Mouse (Mus musculus) lung, embryonic 14.5 days (tissue): Measurements from ENCODE around the gene Ankrd2. TPM values are rescaled to one million over a fixed set of nuclear protein-coding genes. Genes with fewer than 3 reads are reported as not detected.

Experiments
- ATAC-seq: fragments of 200-750 bp; cut with Nextera tagmentation; 2 replicates; pipeline ENCODE4 v1.8.0; 2017; ENCODE audit warnings: mild to moderate bottlenecking, moderate TSS enrichment, moderate library complexity; ENCODE audit not compliant: insufficient read depth
- DNase-seq: peaks from one replicate; pipeline ENCODE4 v3.0.0-alpha.2; 2015
- H3K27ac ChIP-seq: fragments of 300-500 bp; sonication (generic); 2 replicates; pipeline ENCODE4 v1.5.1; 2014; ENCODE audit warnings: low read depth, mild to moderate bottlenecking, moderate library complexity
- H3K27me3 ChIP-seq: fragments of 300-500 bp; sonication (generic); 2 replicates; pipeline ENCODE4 v1.6.1; 2014; ENCODE audit warnings: low read length, control low read depth; ENCODE audit not compliant: insufficient read depth
- H3K36me3 ChIP-seq: fragments of 300-500 bp; sonication (generic); 2 replicates; pipeline ENCODE4 v1.6.1; 2014; ENCODE audit warnings: control low read depth; ENCODE audit not compliant: insufficient read depth
- H3K4me1 ChIP-seq: fragments of 300-500 bp; sonication (generic); 2 replicates; pipeline ENCODE4 v1.6.1; 2014; ENCODE audit warnings: antibody characterized with exemption, control low read depth; ENCODE audit not compliant: insufficient read depth
- H3K4me2 ChIP-seq: fragments of 300-500 bp; sonication (generic); 2 replicates; pipeline ENCODE4 v1.6.1; 2014; ENCODE audit warnings: mild to moderate bottlenecking
- H3K4me3 ChIP-seq: fragments of 300-500 bp; sonication (generic); 2 replicates; pipeline ENCODE4 v1.5.1; 2014; ENCODE audit warnings: low read depth, low read length
- H3K9ac ChIP-seq: fragments of 300-500 bp; sonication (generic); 2 replicates; pipeline ENCODE4 v1.6.1; 2014
- H3K9me3 ChIP-seq: fragments of 300-500 bp; sonication (generic); 2 replicates; pipeline ENCODE4 v1.6.1; 2016; ENCODE audit warnings: low read depth, low read length, control low read depth
- CTCF ChIP-seq: IDR thresholded peaks from 2 replicates; pipeline ENCODE4 v1.5.1; 2016; ENCODE audit warnings: antibody characterized with exemption, low read depth
- WGBS: fragments of 180-500 bp; shearing (Covaris S2); extraction: QIAGEN DNeasy Blood & Tissue Kit; methylation state at CpG from one replicate; pipeline ENCODE4 v1.1.7; 2014; 5-methylcytosine and 5-hydroxymethylcytosine counted together
- polyA plus RNA-seq: library from polyadenylated mRNA; unstranded; fragments of >200 nt; fragmentation: Nextera tagmentation; extraction: Ambion mirVana; gene quantifications from 2 replicates; pipeline ENCODE4 v1.2.1, GENCODE M21; 2014

Ankrd2 gene
- polyA plus RNA-seq, 1 experiment from 2014 or later: 0.17 TPM

- Histone ChIP-seq H3K36me3 (no peaks in the 10 kb centered on the region), H3K4me3 (no peak overlapping the region), H3K27ac (no peak overlapping the region), H3K4me2 (no peak overlapping the region), H3K27me3 (no peaks in the 10 kb centered on the region), H3K4me1 (no peaks in the 10 kb centered on the region), H3K9ac (no peak overlapping the region), H3K9me3 (no peaks in the 10 kb centered on the region)
- TF ChIP-seq CTCF: no peak
- no peak for DNase-seq
- no peak for ATAC-seq
- WGBS: 81% methylated on average over 2 of the region's 2 CpGs
These were observed 20.1 kb downstream of the Ankrd2 start for GRCm38 (mm10) chr19:42055881-42056280.

DNA sequence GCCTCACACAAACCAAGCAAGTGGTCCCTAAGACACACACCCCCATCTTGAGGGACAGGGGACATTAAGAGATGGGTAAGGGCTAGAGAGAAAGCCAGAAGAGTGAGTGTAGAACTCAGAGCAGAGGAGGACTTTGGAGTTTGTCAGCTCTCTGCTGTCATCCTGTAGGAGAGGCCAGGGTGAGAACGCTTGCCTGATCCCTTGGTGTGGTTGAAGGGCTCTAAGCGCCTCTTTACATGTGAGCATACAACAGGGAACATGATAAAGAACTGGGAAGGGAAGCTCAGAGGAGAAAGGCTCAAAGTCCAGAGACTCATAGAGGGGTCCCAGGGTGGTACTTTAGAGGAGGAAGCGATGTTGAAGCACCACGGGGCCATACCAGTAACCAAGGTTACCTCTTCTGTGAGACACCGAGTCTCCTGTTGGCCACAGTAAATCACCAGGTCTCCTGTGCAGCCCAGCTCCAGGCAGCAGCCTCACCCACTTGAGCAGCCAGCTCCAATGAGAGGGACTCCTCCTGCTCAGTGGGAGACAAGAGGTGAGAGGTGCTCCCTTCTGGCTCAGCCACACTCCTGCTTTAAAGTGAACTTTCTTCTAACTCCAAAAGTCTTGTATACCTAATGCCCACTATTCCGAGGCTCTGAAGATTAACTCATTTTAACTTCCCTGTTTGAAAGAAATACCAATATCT, 21.1 kb downstream of the Ankrd2 start:
- no peak for TF ChIP-seq CTCF
- Histone ChIP-seq H3K27ac (no peak overlapping the region), H3K9me3 (no peaks in the 10 kb centered on the region), H3K9ac (no peak overlapping the region), H3K36me3 (no peaks in the 10 kb centered on the region), H3K4me1 (no peaks in the 10 kb centered on the region), H3K4me3 (no peak overlapping the region), H3K27me3 (no peaks in the 10 kb centered on the region), H3K4me2 (no peak overlapping the region)
- ATAC-seq (no peak), DNase-seq (no peak)
- WGBS: 67% methylated on average over 6 of the region's 6 CpGs

- no peak overlapping the region for H3K9ac ChIP-seq
- no peak overlapping the region for H3K4me2 ChIP-seq
- no peaks in the 10 kb centered on the region for H3K36me3 ChIP-seq
- no peaks in the 10 kb centered on the region for H3K4me1 ChIP-seq
- no peaks in the 10 kb centered on the region for H3K27me3 ChIP-seq
- WGBS: 53% methylated on average over 7 of the region's 7 CpGs
- H3K9me3 ChIP-seq: no peaks in the 10 kb centered on the region
- ATAC-seq (no peak), DNase-seq (no peak)
- H3K27ac ChIP-seq: no peak overlapping the region
- TF ChIP-seq CTCF: no peak
- no peak overlapping the region for H3K4me3 ChIP-seq
These were observed 22.6 kb downstream of the Ankrd2 start for GRCm38 (mm10) chr19:42058426-42058825.

DNA sequence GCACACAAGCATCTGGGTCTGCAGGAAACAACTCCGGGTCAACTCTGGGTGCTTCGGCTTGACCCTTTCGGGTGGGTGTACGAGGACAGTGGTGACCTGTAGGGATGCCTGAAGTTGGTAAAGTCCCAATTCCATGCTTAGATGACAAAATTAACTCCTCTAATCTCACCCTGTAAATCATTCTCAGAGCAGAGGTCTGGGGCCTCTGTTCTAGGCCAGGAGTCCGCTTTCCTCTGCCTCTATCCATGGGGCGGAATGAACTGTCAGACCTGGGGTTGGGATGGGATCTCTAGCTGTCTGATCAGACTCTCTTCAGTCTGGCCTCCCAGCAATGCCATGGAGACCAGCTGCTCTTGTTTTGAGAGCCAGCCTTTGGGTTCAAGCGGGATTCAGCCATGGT, 25.6 kb downstream of the Ankrd2 start:
- WGBS: 83% methylated on average over 7 of the region's 7 CpGs
- no peak overlapping the region for H3K9ac ChIP-seq
- no peak for TF ChIP-seq CTCF
- ATAC-seq (no peak), DNase-seq (no peak)
- no peaks in the 10 kb centered on the region for H3K36me3 ChIP-seq
- H3K27ac ChIP-seq: no peak overlapping the region
- H3K27me3 ChIP-seq: no peaks in the 10 kb centered on the region
- H3K9me3 ChIP-seq: no peaks in the 10 kb centered on the region
- H3K4me2 ChIP-seq: no peak overlapping the region
- H3K4me1 ChIP-seq: no peaks in the 10 kb centered on the region
- H3K4me3 ChIP-seq: no peak overlapping the region

GRCm38 (mm10) chr19:42068441-42069240, 32.8 kb downstream of the Ankrd2 start:
- Histone ChIP-seq H3K36me3 (no peaks in the 10 kb centered on the region), H3K27ac (no peak overlapping the region), H3K9me3 (no peaks in the 10 kb centered on the region), H3K4me3 (no peak overlapping the region), H3K4me2 (no peak overlapping the region), H3K9ac (no peak overlapping the region), H3K27me3 (no peaks in the 10 kb centered on the region), H3K4me1 (no peaks in the 10 kb centered on the region)
- no peak for DNase-seq
- ATAC-seq: no peak
- 69% methylated on average over 11 of the region's 11 CpGs for WGBS
- TF ChIP-seq CTCF: no peak

DNA sequence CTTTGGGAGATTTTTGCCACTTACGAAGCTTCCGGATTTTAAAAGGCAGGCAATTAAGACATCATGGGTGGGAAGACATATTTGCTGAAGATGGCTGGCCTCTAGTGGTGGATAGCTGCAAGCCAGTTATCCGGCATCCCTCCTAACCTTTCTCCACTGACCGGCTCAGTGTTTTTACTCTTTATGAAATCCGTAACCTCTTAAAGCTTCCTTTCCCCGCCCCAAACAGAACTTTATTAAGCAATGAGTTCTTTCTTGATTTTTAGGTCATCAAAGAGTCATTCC, 33.4 kb downstream of the Ankrd2 start:
- Histone ChIP-seq H3K36me3 (no peaks in the 10 kb centered on the region), H3K27me3 (no peaks in the 10 kb centered on the region), H3K4me3 (no peak overlapping the region), H3K4me1 (no peaks in the 10 kb centered on the region), H3K9ac (no peak overlapping the region), H3K9me3 (no peaks in the 10 kb centered on the region), H3K4me2 (no peak overlapping the region), H3K27ac (no peak overlapping the region)
- 52% methylated on average over 6 of the region's 6 CpGs for WGBS
- peak; percentile 62 for DNase-seq
- no peak for ATAC-seq
- peak; percentile 65 for TF ChIP-seq CTCF

- peak; percentile 59 for DNase-seq
- Histone ChIP-seq H3K4me1 (no peaks in the 10 kb centered on the region), H3K36me3 (peaks cover 9% of the 10 kb centered on the region; the same call in 1 of the 2 replicates), H3K9me3 (no peaks in the 10 kb centered on the region), H3K27ac (no peak overlapping the region), H3K4me3 (no peak overlapping the region), H3K9ac (no peak overlapping the region), H3K27me3 (no peaks in the 10 kb centered on the region), H3K4me2 (no peak overlapping the region)
- no peak for ATAC-seq
- WGBS: 61% methylated on average over 7 of the region's 7 CpGs
- TF ChIP-seq CTCF: peak; percentile 47
These were observed 35.4 kb downstream of the Ankrd2 start for GRCm38 (mm10) chr19:42071221-42071620.
